Mouse (Mus musculus) midbrain, embryonic 16.5 days (tissue): Measurements from ENCODE around the gene Myadm. TPM values are rescaled to one million over a fixed set of nuclear protein-coding genes. Genes with fewer than 3 reads are reported as not detected.
"Not testable (repeated sequence)": the region's sequence is repeated elsewhere in the genome, so short reads cannot be mapped to it uniquely, and the experiment has no call there.

Experiments
- ATAC-seq: fragments of 200-750 bp; cut with Nextera tagmentation; 2 replicates; pipeline ENCODE4 v1.8.0; 2017; ENCODE audit warnings: moderate TSS enrichment
- H3K27ac ChIP-seq: fragments of 300-500 bp; sonication (generic); 2 replicates; pipeline ENCODE4 v1.5.1; 2014; ENCODE audit warnings: mild to moderate bottlenecking, low read length, mixed read lengths
- H3K27me3 ChIP-seq: fragments of 300-500 bp; sonication (generic); 2 replicates; pipeline ENCODE4 v1.6.1; 2014; ENCODE audit warnings: low read depth, low read length, mixed read lengths; ENCODE audit not compliant: control insufficient read depth, insufficient read depth
- H3K36me3 ChIP-seq: fragments of 300-500 bp; sonication (generic); 2 replicates; pipeline ENCODE4 v1.6.1; 2014; ENCODE audit warnings: mild to moderate bottlenecking, low read length, moderate library complexity, mixed read lengths; ENCODE audit not compliant: control insufficient read depth, insufficient read depth
- H3K4me1 ChIP-seq: fragments of 300-500 bp; sonication (generic); 2 replicates; pipeline ENCODE4 v1.6.1; 2014; ENCODE audit warnings: mild to moderate bottlenecking, low read length, mixed read lengths; ENCODE audit not compliant: control insufficient read depth, insufficient read depth
- H3K4me2 ChIP-seq: fragments of 300-500 bp; sonication (generic); 2 replicates; pipeline ENCODE4 v1.6.1; 2014; ENCODE audit warnings: mild to moderate bottlenecking, low read length, mixed read lengths
- H3K4me3 ChIP-seq: fragments of 300-500 bp; sonication (generic); 2 replicates; pipeline ENCODE4 v1.5.1; 2014; ENCODE audit warnings: low read depth, mild to moderate bottlenecking, low read length, moderate library complexity, mixed read lengths
- H3K9ac ChIP-seq: fragments of 300-500 bp; sonication (generic); 2 replicates; pipeline ENCODE4 v1.6.1; 2014; ENCODE audit warnings: low read depth, low read length, mixed read lengths
- H3K9me3 ChIP-seq: fragments of 300-500 bp; sonication (generic); replicated peaks from 2 replicates; pipeline ENCODE4 v1.6.1; 2014; ENCODE audit warnings: mild to moderate bottlenecking, low read length, mixed read lengths; ENCODE audit not compliant: control insufficient read depth, poor library complexity, severe bottlenecking
- WGBS: fragments of 180-500 bp; shearing (Covaris S2); extraction: QIAGEN DNeasy Blood & Tissue Kit; methylation state at CpG from one replicate; pipeline ENCODE4 v1.1.7; 2014; 5-methylcytosine and 5-hydroxymethylcytosine counted together
- polyA plus RNA-seq: library from polyadenylated mRNA; unstranded; fragments of >200 nt; fragmentation: Nextera tagmentation; extraction: Ambion mirVana; gene quantifications from 2 replicates; pipeline ENCODE4 v1.2.1, GENCODE M21; 2015

Gene Myadm
- polyA plus RNA-seq, 1 experiment from 2014 or later: 36.4 TPM

GRCm38 (mm10) chr7:3284604-3285003 is 4.3 kb upstream of the Myadm start:
- H3K4me1 ChIP-seq: 0 out of 2 replicates have a peak, but pooled peaks cover under 1% of the 10 kb centered on the region
- 84% methylated on average over 10 of the region's 10 CpGs for WGBS
- no peaks in the 10 kb centered on the region for H3K36me3 ChIP-seq
- H3K4me2 ChIP-seq: no peak overlapping the region
- no peak for ATAC-seq
- no peak overlapping the region for H3K27ac ChIP-seq
- H3K9ac ChIP-seq: no peak overlapping the region
- no peaks in the 10 kb centered on the region for H3K27me3 ChIP-seq
- no peak overlapping the region for H3K4me3 ChIP-seq
- no peaks in the 10 kb centered on the region for H3K9me3 ChIP-seq

- H3K27ac ChIP-seq: no peak overlapping the region
- no peaks in the 10 kb centered on the region for H3K36me3 ChIP-seq
- H3K4me3 ChIP-seq: no peak overlapping the region
- no peak overlapping the region for H3K9ac ChIP-seq
- no peaks in the 10 kb centered on the region for H3K27me3 ChIP-seq
- no peak for ATAC-seq
- 96% methylated on average over 5 of the region's 5 CpGs for WGBS
- H3K9me3 ChIP-seq: no peaks in the 10 kb centered on the region
- peaks cover 9% of the 10 kb centered on the region; the same call in 1 of the 2 replicates for H3K4me1 ChIP-seq
- no peak overlapping the region for H3K4me2 ChIP-seq
These were observed 2.8 kb upstream of the Myadm start for GRCm38 (mm10) chr7:3286036-3286435.

- Histone ChIP-seq H3K36me3 (no peaks in the 10 kb centered on the region), H3K27ac (no peak overlapping the region), H3K4me3 (no peak overlapping the region), H3K4me2 (no peak overlapping the region), H3K9me3 (no peaks in the 10 kb centered on the region), H3K4me1 (peaks cover 20% of the 10 kb centered on the region), H3K9ac (no peak overlapping the region), H3K27me3 (no peaks in the 10 kb centered on the region)
- 55% methylated on average over 7 of the region's 7 CpGs for WGBS
- no peak for ATAC-seq
These were observed 1.7 kb upstream of the Myadm start for GRCm38 (mm10) chr7:3287186-3287585.

GRCm38 (mm10) chr7:3290257-3291033 is 1.6 kb downstream of the Myadm start:
- Histone ChIP-seq H3K9me3 (no peaks in the 10 kb centered on the region), H3K27me3 (no peaks in the 10 kb centered on the region)

GRCm38 (mm10) chr7:3291197-3291596 is 2.3 kb downstream of the Myadm start:
- H3K4me2 ChIP-seq: peak overlapping the region; percentile 84
- 0 out of 2 replicates have a peak, but pooled peaks have one; percentile 2 for ATAC-seq
- 57% methylated on average over 5 of the region's 6 CpGs for WGBS
- peaks cover 5% of the 10 kb centered on the region; the same call in 1 of the 2 replicates for H3K36me3 ChIP-seq
- H3K9ac ChIP-seq: no peak overlapping the region
- no peaks in the 10 kb centered on the region for H3K9me3 ChIP-seq
- peaks cover 25% of the 10 kb centered on the region for H3K4me1 ChIP-seq
- H3K27ac ChIP-seq: no peak overlapping the region; the same call in 1 of the 2 replicates
- H3K27me3 ChIP-seq: no peaks in the 10 kb centered on the region
- H3K4me3 ChIP-seq: peak overlapping the region; percentile 50

More at GRCm38 (mm10) chr7:3290257-3291033, 1.6 kb downstream of the Myadm start:
- Histone ChIP-seq H3K4me1 (peaks cover 25% of the 10 kb centered on the region), H3K4me2 (peak overlapping the region; percentile 84), H3K36me3 (peaks cover 5% of the 10 kb centered on the region; the same call in 1 of the 2 replicates), H3K4me3 (peak overlapping the region; percentile 50), H3K27ac (peak overlapping the region; percentile 83), H3K9ac (peak overlapping the region; percentile 73)
- 1% methylated on average over 18 of the region's 18 CpGs for WGBS
- ATAC-seq: peak; percentile 91

- ATAC-seq: no peak
These were observed 2.9 kb downstream of the Myadm start for GRCm38 (mm10) chr7:3291764-3292163.

GRCm38 (mm10) chr7:3292271-3292670 is 3.4 kb downstream of the Myadm start:
- H3K9ac ChIP-seq, H3K4me3 ChIP-seq, ATAC-seq, H3K27ac ChIP-seq, H3K9me3 ChIP-seq, H3K4me2 ChIP-seq, H3K27me3 ChIP-seq: not testable (repeated sequence)
- Histone ChIP-seq H3K4me1 (peaks cover 25% of the 10 kb centered on the region), H3K36me3 (peaks cover 14% of the 10 kb centered on the region)
- 78% methylated on average over 12 of the region's 12 CpGs for WGBS

More at GRCm38 (mm10) chr7:3291764-3292163, 2.9 kb downstream of the Myadm start:
- H3K4me1 ChIP-seq: peaks cover 25% of the 10 kb centered on the region
- no peak overlapping the region; the same call in 1 of the 2 replicates for H3K27ac ChIP-seq
- 84% methylated on average over 3 of the region's 3 CpGs for WGBS
- H3K9ac ChIP-seq: no peak overlapping the region
- H3K36me3 ChIP-seq: peaks cover 9% of the 10 kb centered on the region
- H3K4me3 ChIP-seq: no peak overlapping the region
- H3K27me3 ChIP-seq: no peaks in the 10 kb centered on the region
- H3K9me3 ChIP-seq: no peaks in the 10 kb centered on the region
- no peak overlapping the region for H3K4me2 ChIP-seq

- H3K36me3 ChIP-seq: peaks cover 17% of the 10 kb centered on the region
- no peaks in the 10 kb centered on the region for H3K9me3 ChIP-seq
- WGBS: 8% methylated on average over 14 of the region's 14 CpGs
- H3K27ac ChIP-seq: no peak overlapping the region
- H3K9ac ChIP-seq: peak overlapping the region; percentile 51
- H3K4me3 ChIP-seq: peak overlapping the region; percentile 15
- peak overlapping the region; percentile 46 for H3K4me2 ChIP-seq
- no peak for ATAC-seq
- no peaks in the 10 kb centered on the region for H3K27me3 ChIP-seq
- H3K4me1 ChIP-seq: peaks cover 25% of the 10 kb centered on the region
These were observed 3.9 kb downstream of the Myadm start for GRCm38 (mm10) chr7:3292791-3293190.

GRCm38 (mm10) chr7:3294794-3295193 is 5.9 kb downstream of the Myadm start:
- no peaks in the 10 kb centered on the region for H3K27me3 ChIP-seq
- no peak overlapping the region for H3K9ac ChIP-seq
- no peak overlapping the region for H3K4me3 ChIP-seq
- H3K9me3 ChIP-seq: no peaks in the 10 kb centered on the region
- 95% methylated on average over 1 of the region's 1 CpGs for WGBS
- no peak overlapping the region for H3K4me2 ChIP-seq
- H3K4me1 ChIP-seq: peaks cover 25% of the 10 kb centered on the region
- no peak overlapping the region for H3K27ac ChIP-seq
- peaks cover 17% of the 10 kb centered on the region for H3K36me3 ChIP-seq
- no peak for ATAC-seq
